In genomic region chr11:97072533-97072932, GRCm38 (mm10) we compare ENCODE assay signal across 8 mouse cellular contexts. TPM values are rescaled to one million over a fixed set of nuclear protein-coding genes. Genes with fewer than 3 reads are reported as not detected.
DNase-seq lines count a peak whose midpoint lies in the region; ATAC-seq and TF ChIP-seq lines count a peak whose summit lies in the region.

No protein-coding gene starts in this region.

- peak; percentile 40 for DNase-seq in gastrocnemius, adult 18-20 months (ENCODE audit: low spot score)
- DNase-seq in gastrocnemius, postnatal 14 days, result no peak
- peak; percentile 65 for DNase-seq in CD4-positive, CD25-positive, alpha-beta regulatory T cell, adult 2 months (ENCODE audit: low read depth, low spot score)
- peak; percentile 75 to 76 for DNase-seq in cerebellum, postnatal 14 days
- peak; percentile 55 for DNase-seq in liver, postnatal 0 days
- DNase-seq in retina, adult 2 months (ENCODE audit: low read depth, low spot score), result peak; percentile 64
- no peak for DNase-seq in gastrocnemius, postnatal 36 days

- H3K4me3 ChIP-seq in hindbrain, embryonic 16.5 days (ENCODE audit: low read length), result no peak overlapping the region
- no peak overlapping the region for H3K4me3 ChIP-seq in liver, postnatal 0 days (ENCODE audit: low read depth, low read length)

- no peak for TF ChIP-seq EP300 in liver, postnatal 0 days (IDR thresholded peaks at IDR 0.05; ENCODE audit: low read depth)

- H3K9ac ChIP-seq in hindbrain, embryonic 16.5 days (ENCODE audit: low read depth, low read length), result no peak overlapping the region
- no peak overlapping the region for H3K9ac ChIP-seq in liver, postnatal 0 days (replicated peaks)

- no peak overlapping the region for H3K27ac ChIP-seq in hindbrain, embryonic 16.5 days (ENCODE audit: low read depth, low read length)
- no peak overlapping the region for H3K27ac ChIP-seq in liver, postnatal 0 days (ENCODE audit: low read depth)

- 36% methylated on average over 3 of the region's 3 CpGs for WGBS in hindbrain, embryonic 16.5 days
- 29% methylated on average over 3 of the region's 3 CpGs for WGBS in liver, postnatal 0 days (ENCODE audit: insufficient replicate concordance)

- no peaks in the 10 kb centered on the region for H3K9me3 ChIP-seq in hindbrain, embryonic 16.5 days (ENCODE audit: control insufficient read depth, low read length)
- H3K9me3 ChIP-seq in liver, postnatal 0 days (ENCODE audit: low read length), result no peaks in the 10 kb centered on the region

- H3K36me3 ChIP-seq in hindbrain, embryonic 16.5 days (ENCODE audit: control insufficient read depth, insufficient read depth, low read length), result 0 out of 2 replicates have a peak, but pooled peaks cover 2% of the 10 kb centered on the region
- 0 out of 2 replicates have a peak, but pooled peaks cover 13% of the 10 kb centered on the region for H3K36me3 ChIP-seq in liver, postnatal 0 days (replicated peaks; ENCODE audit: insufficient read depth, low read length)

- intact Hi-C loops in gastrocnemius, postnatal 14 days (cut with DNase I; ENCODE audit: low total_unique reads), result no loop called here
- intact Hi-C loops in gastrocnemius, postnatal 36 days (cut with DNase I), result no loop called here

- H3K4me2 ChIP-seq in hindbrain, embryonic 16.5 days (ENCODE audit: low read length), result no peak overlapping the region
- H3K4me2 ChIP-seq in liver, postnatal 0 days (ENCODE audit: low read depth, low read length), result no peak overlapping the region

- no peaks in the 10 kb centered on the region for H3K4me1 ChIP-seq in hindbrain, embryonic 16.5 days (ENCODE audit: control insufficient read depth, insufficient read depth, low read depth, low read length)
- no peaks in the 10 kb centered on the region for H3K4me1 ChIP-seq in liver, postnatal 0 days (ENCODE audit: insufficient read depth)

- peak; percentile 72 for ATAC-seq in hindbrain, embryonic 16.5 days
- no peak for ATAC-seq in liver, postnatal 0 days

- TF ChIP-seq CTCF in liver, postnatal 0 days (IDR thresholded peaks at IDR 0.05; ENCODE audit: low read depth), result peak; percentile 75

- no peaks in the 10 kb centered on the region for H3K27me3 ChIP-seq in hindbrain, embryonic 16.5 days (replicated peaks; ENCODE audit: control insufficient read depth, insufficient read depth, low read length)
- no peaks in the 10 kb centered on the region for H3K27me3 ChIP-seq in liver, postnatal 0 days (ENCODE audit: insufficient read depth, low read length)

RNA-seq across cellular contexts. Expression of gene Osbpl7, which starts 22.1 kb away (rescaled TPM):
- total RNA-seq in gastrocnemius, adult 18-20 months (2021), result 1 to 10 TPM; 2.5 to 2.9 TPM
- 1 to 10 TPM; 2.7 to 3.3 TPM for total RNA-seq in gastrocnemius, postnatal 14 days (2021)
- 12.5 and 12.9 TPM in 2 replicates for polyA plus RNA-seq in hindbrain, embryonic 16.5 days (2015; fragmentation: Nextera tagmentation; extraction: Ambion mirVana)
- 1.8 and 2.4 TPM in 2 replicates for polyA plus RNA-seq in liver, postnatal 0 days (2015; fragmentation: Nextera tagmentation; extraction: Ambion mirVana)
- total RNA-seq in gastrocnemius, postnatal 36 days (2021), result 1 to 10 TPM; 2.6 to 2.9 TPM

RNA-seq across cellular contexts. Expression of gene Mrpl10, which starts 31.2 kb away (rescaled TPM):
- 10 to 100 TPM; 41.4 to 45.6 TPM for total RNA-seq in gastrocnemius, adult 18-20 months (2021)
- total RNA-seq in gastrocnemius, postnatal 14 days (2021), result 10 to 100 TPM; 39.8 to 44.0 TPM
- polyA plus RNA-seq in hindbrain, embryonic 16.5 days (2015; fragmentation: Nextera tagmentation; extraction: Ambion mirVana), result 63.4 and 66.9 TPM in 2 replicates
- polyA plus RNA-seq in liver, postnatal 0 days (2015; fragmentation: Nextera tagmentation; extraction: Ambion mirVana), result 34.1 and 34.5 TPM in 2 replicates
- total RNA-seq in gastrocnemius, postnatal 36 days (2021), result 10 to 100 TPM; 40.8 to 45.5 TPM

RNA-seq across cellular contexts. Expression of gene Lrrc46, which starts 31.3 kb away (rescaled TPM):
- total RNA-seq in gastrocnemius, adult 18-20 months (2021), result under 1 TPM in 1 of 2 experiments, not detected in 1; 0.16 TPM
- total RNA-seq in gastrocnemius, postnatal 14 days (2021), result not detected
- polyA plus RNA-seq in hindbrain, embryonic 16.5 days (2015; fragmentation: Nextera tagmentation; extraction: Ambion mirVana), result 3.4 and 3.9 TPM in 2 replicates
- 0.65 and 0.73 TPM in 2 replicates for polyA plus RNA-seq in liver, postnatal 0 days (2015; fragmentation: Nextera tagmentation; extraction: Ambion mirVana)
- under 1 TPM in 1 of 2 experiments, not detected in 1; 0.20 TPM for total RNA-seq in gastrocnemius, postnatal 36 days (2021)

RNA-seq across cellular contexts. Expression of gene Tbx21, which starts 42.6 kb away (rescaled TPM):
- under 1 TPM; 0.41 to 0.50 TPM for total RNA-seq in gastrocnemius, adult 18-20 months (2021)
- total RNA-seq in gastrocnemius, postnatal 14 days (2021), result 1 to 10 TPM in 1 of 2 experiments, under 1 TPM in 1; 0.97 to 1.4 TPM
- 0.15 and 0.22 TPM in 2 replicates for polyA plus RNA-seq in hindbrain, embryonic 16.5 days (2015; fragmentation: Nextera tagmentation; extraction: Ambion mirVana)
- 0.27 and 0.37 TPM in 2 replicates for polyA plus RNA-seq in liver, postnatal 0 days (2015; fragmentation: Nextera tagmentation; extraction: Ambion mirVana)
- total RNA-seq in gastrocnemius, postnatal 36 days (2021), result under 1 TPM; 0.44 to 0.69 TPM

RNA-seq across cellular contexts. Expression of gene Scrn2, which starts 42.8 kb away (rescaled TPM):
- 10 to 100 TPM; 13.1 to 13.2 TPM for total RNA-seq in gastrocnemius, adult 18-20 months (2021)
- total RNA-seq in gastrocnemius, postnatal 14 days (2021), result 10 to 100 TPM in 1 of 2 experiments, 1 to 10 TPM in 1; 8.9 to 10.4 TPM
- polyA plus RNA-seq in hindbrain, embryonic 16.5 days (2015; fragmentation: Nextera tagmentation; extraction: Ambion mirVana), result 14.5 and 16.8 TPM in 2 replicates
- polyA plus RNA-seq in liver, postnatal 0 days (2015; fragmentation: Nextera tagmentation; extraction: Ambion mirVana), result 20.6 and 21.2 TPM in 2 replicates
- 1 to 10 TPM; 9.6 to 9.8 TPM for total RNA-seq in gastrocnemius, postnatal 36 days (2021)

Comparison
In these comparisons a context has a peak if more than half of its experiments do, and no peak if none do; other contexts are left out.
1. DNase-seq: peak in gastrocnemius, adult 18-20 months (single experiment), CD4-positive, CD25-positive, alpha-beta regulatory T cell, adult 2 months (single experiment), cerebellum, postnatal 14 days (2 of 2), liver, postnatal 0 days (single experiment) and retina, adult 2 months (single experiment); none in gastrocnemius, postnatal 14 days (single experiment) and gastrocnemius, postnatal 36 days (0 of 2).